Mouse (Mus musculus): Measurements from ENCODE around the gene Lhpp.

Gene Lhpp

GRCm38 (mm10) chr7:132681296-132681695, 70.9 kb downstream of the Lhpp start:
- no peak for DNase-seq (ENCODE audit: low read depth, low spot score)

GRCm38 (mm10) chr7:132681831-132682230, 71.4 kb downstream of the Lhpp start:
- DNase-seq (ENCODE audit: low read depth, low spot score): no peak

DNA sequence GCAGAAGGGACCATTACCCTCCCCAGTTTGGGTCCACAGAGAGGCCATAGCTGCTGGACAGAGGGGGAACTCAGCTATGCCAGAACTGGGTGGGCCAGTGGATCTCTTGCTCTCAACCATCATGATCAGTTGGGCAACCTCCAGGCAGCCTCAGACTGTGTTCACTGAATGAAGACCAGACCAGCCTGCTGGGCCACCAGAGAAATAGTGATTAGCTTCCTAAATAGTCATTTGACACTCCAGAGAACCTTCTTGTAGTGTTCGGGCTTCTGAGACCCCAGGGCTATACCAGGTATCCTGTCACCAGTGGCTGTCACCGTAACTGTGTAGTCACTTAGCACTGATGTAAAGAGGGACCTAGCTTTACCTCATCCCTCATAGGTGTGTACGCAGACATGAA, 71.9 kb downstream of the Lhpp start:
- no peak for DNase-seq (ENCODE audit: low read depth, low spot score)

- no peak for DNase-seq (ENCODE audit: low read depth, low spot score)
Observed at GRCm38 (mm10) chr7:132682901-132683300, 72.5 kb downstream of the Lhpp start.

- no peak for DNase-seq (ENCODE audit: low read depth, low spot score)
Observed at GRCm38 (mm10) chr7:132683923-132684322, 73.5 kb downstream of the Lhpp start.

DNA sequence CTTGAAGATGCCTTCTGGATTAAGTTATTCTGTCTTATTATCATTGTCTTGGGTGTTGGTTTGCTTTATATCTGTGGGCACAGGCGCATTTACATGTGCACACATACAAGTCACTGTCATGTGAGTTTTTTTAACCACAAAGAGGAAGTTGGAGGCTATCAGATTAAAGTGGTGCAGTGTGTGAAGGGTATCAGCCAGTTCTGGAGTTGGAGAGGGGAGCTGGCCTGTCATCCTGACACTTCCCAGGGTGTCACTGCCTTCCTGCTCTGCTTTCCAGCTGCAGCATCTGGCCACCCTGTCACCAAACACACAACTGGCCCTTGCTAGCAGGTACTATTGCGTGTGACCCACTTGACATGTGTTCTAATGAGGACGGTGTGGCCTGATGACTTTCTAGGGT, 76.1 kb downstream of the Lhpp start:
- no peak for DNase-seq (ENCODE audit: low read depth, low spot score)

DNA sequence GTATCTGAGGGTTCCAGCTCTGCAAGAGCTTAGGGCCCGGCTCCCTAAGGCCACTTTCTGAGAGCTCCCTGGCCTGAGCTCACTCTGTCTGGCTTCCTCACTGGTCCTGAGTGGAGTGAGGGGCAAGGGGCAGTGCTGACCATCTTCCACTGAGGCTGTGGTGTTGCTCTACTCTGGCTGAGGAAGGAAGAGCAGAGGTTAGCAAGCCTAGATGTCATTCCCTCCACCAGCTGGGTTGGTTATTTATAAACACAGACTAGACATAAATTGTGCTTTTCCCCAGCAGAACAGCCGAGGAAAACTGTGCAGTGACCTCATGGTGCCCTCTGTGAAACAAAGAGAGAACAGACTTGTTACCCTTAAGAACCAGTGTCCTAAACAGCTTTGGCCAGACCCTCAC, 77.5 kb downstream of the Lhpp start:
- DNase-seq (ENCODE audit: low read depth, low spot score): no peak

DNA sequence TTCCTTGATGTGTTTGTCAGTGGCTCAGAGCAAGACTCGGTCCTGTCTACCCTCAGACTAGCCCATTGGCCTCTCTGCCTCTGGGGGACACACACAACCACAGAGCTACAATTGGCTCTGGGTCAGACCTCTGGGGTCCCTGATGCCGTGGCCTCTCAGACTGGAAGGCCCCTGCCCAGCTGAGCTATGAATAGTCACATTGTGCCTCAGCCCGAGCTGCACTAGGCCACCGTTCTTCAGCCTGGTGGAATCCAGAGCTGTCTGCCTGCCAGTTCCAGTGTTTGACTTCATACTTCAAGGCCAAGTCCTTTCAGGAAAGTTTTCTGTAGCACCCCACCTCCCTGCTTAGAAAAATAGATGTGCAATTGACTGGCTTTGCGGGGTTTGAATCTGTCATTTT, 78.3 kb downstream of the Lhpp start:
- DNase-seq (ENCODE audit: low read depth, low spot score): no peak

GRCm38 (mm10) chr7:132689722-132690121, 79.3 kb downstream of the Lhpp start:
- no peak for DNase-seq (ENCODE audit: low read depth, low spot score)

GRCm38 (mm10) chr7:132690716-132691472, 80.5 kb downstream of the Lhpp start:
- no peak for DNase-seq (ENCODE audit: low read depth, low spot score)

GRCm38 (mm10) chr7:132692719-132693118, 82.3 kb downstream of the Lhpp start:
- no peak for DNase-seq (ENCODE audit: low read depth, low spot score)

GRCm38 (mm10) chr7:132693561-132693960, 83.1 kb downstream of the Lhpp start:
- DNase-seq (ENCODE audit: low read depth, low spot score): no peak

- DNase-seq (ENCODE audit: low read depth, low spot score): no peak
Observed at GRCm38 (mm10) chr7:132697258-132697796, 86.9 kb downstream of the Lhpp start.

DNA sequence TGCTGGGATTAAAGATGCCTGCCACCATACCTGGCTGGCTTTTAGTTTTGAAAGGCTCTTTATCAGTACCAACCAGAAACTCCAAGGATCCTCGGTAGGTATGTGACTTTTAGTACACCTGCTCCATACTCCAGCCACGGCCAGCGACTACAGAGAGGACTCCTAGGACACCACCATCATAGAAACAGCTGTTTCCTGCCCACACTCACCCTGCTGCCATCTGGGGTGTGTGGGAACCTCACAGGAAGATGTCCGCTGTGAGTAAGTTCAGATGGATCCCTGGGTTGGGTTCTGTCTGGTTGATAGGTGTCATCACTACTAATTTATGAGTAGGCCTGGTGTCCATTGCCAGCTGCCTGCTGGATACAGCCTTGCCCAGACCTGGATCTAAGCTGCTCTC, 88.3 kb downstream of the Lhpp start:
- DNase-seq (ENCODE audit: low read depth, low spot score): no peak

DNA sequence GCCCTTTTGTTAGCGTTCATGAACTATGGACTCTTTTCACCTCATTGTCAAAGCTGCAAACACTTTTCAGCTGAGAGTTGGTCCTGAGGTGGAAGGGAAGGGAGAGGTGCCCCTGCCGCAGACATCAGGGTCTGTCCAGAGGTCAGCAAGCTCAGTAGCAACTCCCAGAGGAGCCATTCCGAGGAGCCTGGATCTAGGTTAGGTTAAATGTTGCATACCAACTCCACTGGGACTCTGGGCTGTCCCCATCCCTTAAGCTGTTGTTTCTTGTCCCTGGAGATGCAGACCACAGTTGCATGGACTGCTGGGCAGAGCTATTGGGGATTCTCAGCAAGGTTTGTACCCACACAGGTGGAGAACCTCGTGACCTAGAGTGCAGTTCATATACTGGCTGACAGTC, 88.7 kb downstream of the Lhpp start:
- DNase-seq (ENCODE audit: low read depth, low spot score): no peak

- DNase-seq (ENCODE audit: low read depth, low spot score): no peak
Observed at GRCm38 (mm10) chr7:132699639-132700038, 89.2 kb downstream of the Lhpp start.

- DNase-seq (ENCODE audit: low read depth, low spot score): peak; percentile 13
Observed at GRCm38 (mm10) chr7:132700107-132700506, 89.7 kb downstream of the Lhpp start.

GRCm38 (mm10) chr7:132701412-132701811, 91.0 kb downstream of the Lhpp start:
- DNase-seq (ENCODE audit: low read depth, low spot score): no peak

DNA sequence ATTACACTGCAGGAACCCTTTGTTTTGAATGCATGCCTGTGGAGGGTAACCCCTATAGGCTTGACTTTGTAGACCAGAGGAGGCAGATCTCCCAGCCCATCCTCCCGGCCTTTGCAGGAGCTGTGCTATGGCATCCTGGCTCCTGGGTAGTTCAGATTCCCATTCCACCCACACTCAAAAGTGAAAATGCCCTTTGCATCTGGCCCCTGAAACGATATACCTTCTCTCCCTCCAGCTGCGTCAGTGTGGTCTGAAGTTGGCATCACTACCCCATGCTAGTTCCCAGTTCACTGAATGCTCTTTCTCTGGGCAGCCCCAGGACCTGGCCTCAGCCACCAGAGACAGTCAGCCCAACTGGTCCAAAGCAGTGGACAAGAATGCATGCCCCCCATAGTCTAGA, 91.6 kb downstream of the Lhpp start:
- DNase-seq (ENCODE audit: low read depth, low spot score): no peak

DNA sequence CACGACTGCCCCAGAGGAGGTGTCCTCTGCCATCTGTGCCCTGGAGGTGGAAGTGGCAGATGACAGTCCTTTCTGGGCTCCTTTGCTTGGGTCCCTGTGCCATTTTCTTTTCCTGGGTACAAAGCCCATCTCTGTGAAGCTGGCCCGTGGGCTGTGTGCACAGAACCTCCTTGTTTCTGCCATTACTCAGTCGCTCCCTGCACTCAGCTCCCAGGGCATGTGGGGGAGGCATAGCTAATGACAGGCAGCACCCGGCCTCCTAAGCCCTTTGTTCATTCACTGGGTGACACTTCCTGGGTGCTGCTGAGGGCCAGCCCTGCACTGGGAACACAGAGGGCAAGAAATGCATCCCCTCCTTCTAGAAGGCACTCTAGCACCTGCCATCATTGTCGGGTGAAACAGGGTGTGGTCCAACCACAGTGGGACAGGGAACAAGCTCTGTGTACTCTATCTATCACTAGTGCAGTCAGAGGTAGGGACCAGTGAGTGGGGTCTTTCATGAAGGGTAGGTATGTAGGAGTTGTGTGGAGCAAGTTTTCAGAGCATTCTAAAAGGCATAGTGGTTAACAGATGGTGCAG, 92.1 kb downstream of the Lhpp start:
- no peak for DNase-seq (ENCODE audit: low read depth, low spot score)

- DNase-seq (ENCODE audit: low read depth, low spot score): no peak
Observed at GRCm38 (mm10) chr7:132703515-132704309, 93.3 kb downstream of the Lhpp start.

- DNase-seq (ENCODE audit: low read depth, low spot score): no peak
Observed at GRCm38 (mm10) chr7:132704310-132704875, 94.0 kb downstream of the Lhpp start.
